Mouse (Mus musculus): ENCODE measurements around the gene Layn. TPM values are rescaled to one million over a fixed set of nuclear protein-coding genes. Genes with fewer than 3 reads are reported as not detected.
A peak's percentile ranks its signal among the peaks of the same experiment; 100 is the strongest.

The Layn gene
- polyA plus RNA-seq, 1 experiment from 2014 or later = 2.1 TPM

MicroRNA genes within 50 kb of the gene (microRNA counts, 519-probe panel; counts per million panel counts)
- microRNA mmu-miR-34b-3p (not detected), microRNA mmu-miR-34b-5p (2,594 counts per million, percentile 7 among the panel's probes with 10 or more counts), microRNA mmu-miR-34c (not detected)

Small RNA genes lying within 50 kb of the gene (microRNA-seq; reads per million reads assigned to microRNA genes)
- gene Mir34b (66.8 reads per million, percentile 48 among the genes with 10 or more reads in this experiment), gene Mir34c (2,217 reads per million, percentile 83 among the genes with 10 or more reads in this experiment)

Other genes starting within 250 kb of the Layn start
- 49.0 and 55.3 TPM in 2 replicates for gene Ppp2r1b, start 231.8 kb downstream of the Layn start, polyA plus RNA-seq (2014; fragmentation: Nextera tagmentation; extraction: Ambion mirVana)
- 16.1 and 17.4 TPM in 2 replicates for gene Sik2, start 68.0 kb downstream of the Layn start, polyA plus RNA-seq (2014; fragmentation: Nextera tagmentation; extraction: Ambion mirVana)
- not detected in 2 replicates for gene Btg4, start 16.2 kb downstream of the Layn start, polyA plus RNA-seq (2014; fragmentation: Nextera tagmentation; extraction: Ambion mirVana)
- 1.7 and 1.8 TPM in 2 replicates for gene 4833427G06Rik, start 25.0 kb upstream of the Layn start, polyA plus RNA-seq (2014; fragmentation: Nextera tagmentation; extraction: Ambion mirVana)
- not detected in 2 replicates for gene Gm32742, start 88.4 kb upstream of the Layn start, polyA plus RNA-seq (2014; fragmentation: Nextera tagmentation; extraction: Ambion mirVana)
- not detected in 2 replicates for gene Pou2af1, start 136.6 kb upstream of the Layn start, polyA plus RNA-seq (2014; fragmentation: Nextera tagmentation; extraction: Ambion mirVana)
- 0.50 and 0.62 TPM in 2 replicates for gene Colca2, start 201.5 kb upstream of the Layn start, polyA plus RNA-seq (2014; fragmentation: Nextera tagmentation; extraction: Ambion mirVana)

Measured in hindbrain, embryonic 14.5 days (tissue).